Mouse (Mus musculus) embryonic facial prominence, embryonic 11.5 days (tissue): ENCODE results near the gene Xpnpep3. TPM values are rescaled to one million over a fixed set of nuclear protein-coding genes. Genes with fewer than 3 reads are reported as not detected.
"Not testable (repeated sequence)": the region's sequence is repeated elsewhere in the genome, so short reads cannot be mapped to it uniquely, and the experiment has no call there.

Experiments
- ATAC-seq: fragments of 200-750 bp; cut with Nextera tagmentation; replicated peaks from 2 replicates; pipeline ENCODE4 v1.8.0; 2017; ENCODE audit warnings: low read depth; ENCODE audit not compliant: insufficient number of reproducible peaks, low FRiP score, low TSS enrichment
- DNase-seq: peaks from one replicate; pipeline ENCODE4 v3.0.0-alpha.2; 2015; ENCODE audit warnings: low spot score
- H3K27ac ChIP-seq: fragments of 300-500 bp; sonication (generic); replicated peaks from 2 replicates; pipeline ENCODE4 v1.5.1; 2014; ENCODE audit warnings: mild to moderate bottlenecking, low read depth, low read length, control low read depth
- H3K27me3 ChIP-seq: fragments of 300-500 bp; sonication (generic); 2 replicates; pipeline ENCODE4 v1.6.1; 2014; ENCODE audit warnings: mild to moderate bottlenecking, low read length, moderate library complexity, mixed read lengths; ENCODE audit not compliant: control insufficient read depth, insufficient read depth
- H3K36me3 ChIP-seq: fragments of 300-500 bp; sonication (generic); replicated peaks from 2 replicates; pipeline ENCODE4 v1.6.1; 2014; ENCODE audit warnings: low read depth, mild to moderate bottlenecking, low read length, moderate library complexity, mixed read lengths; ENCODE audit not compliant: control insufficient read depth, insufficient read depth
- H3K4me1 ChIP-seq: fragments of 300-500 bp; sonication (generic); 2 replicates; pipeline ENCODE4 v1.6.1; 2014; ENCODE audit warnings: low read length, mixed read lengths; ENCODE audit not compliant: control insufficient read depth, insufficient read depth
- H3K4me2 ChIP-seq: fragments of 300-500 bp; sonication (generic); 2 replicates; pipeline ENCODE4 v1.6.1; 2014; ENCODE audit warnings: low read depth, mild to moderate bottlenecking, control low read depth, low read length, moderate library complexity
- H3K4me3 ChIP-seq: fragments of 300-500 bp; sonication (generic); 2 replicates; pipeline ENCODE4 v1.5.1; 2014; ENCODE audit warnings: low read depth, low read length, control low read depth
- H3K9ac ChIP-seq: fragments of 300-500 bp; sonication (generic); replicated peaks from 2 replicates; pipeline ENCODE4 v1.6.1; 2014; ENCODE audit warnings: mild to moderate bottlenecking, control low read depth, low read length
- H3K9me3 ChIP-seq: fragments of 300-500 bp; sonication (generic); replicated peaks from 2 replicates; pipeline ENCODE4 v1.6.1; 2016; ENCODE audit warnings: mild to moderate bottlenecking, low read length, inconsistent platforms, mixed read lengths; ENCODE audit not compliant: control insufficient read depth
- WGBS: fragments of 180-500 bp; shearing (Covaris S2); extraction: QIAGEN DNeasy Blood & Tissue Kit; methylation state at CpG from one replicate; pipeline ENCODE4 v1.1.7; 2014; 5-methylcytosine and 5-hydroxymethylcytosine counted together
- polyA plus RNA-seq: library from polyadenylated mRNA; unstranded; fragments of >200 nt; fragmentation: Nextera tagmentation; extraction: Ambion mirVana; gene quantifications from 2 replicates; pipeline ENCODE4 v1.2.1, GENCODE M21; 2014

The Xpnpep3 gene
- polyA plus RNA-seq, 1 experiment from 2014 or later = 5.7 TPM

GRCm38 (mm10) chr15:81472256-81472655, 72.3 kb downstream of the Xpnpep3 start:
- H3K4me1 ChIP-seq = no peaks in the 10 kb centered on the region
- no peak overlapping the region for H3K4me3 ChIP-seq
- H3K27ac ChIP-seq = no peak overlapping the region
- no peak overlapping the region for H3K9ac ChIP-seq
- no peaks in the 10 kb centered on the region for H3K27me3 ChIP-seq
- peaks cover 12% of the 10 kb centered on the region for H3K36me3 ChIP-seq
- H3K9me3 ChIP-seq = no peaks in the 10 kb centered on the region
- no peak for ATAC-seq
- WGBS = 94% methylated on average over 5 of the region's 5 CpGs
- no peak overlapping the region for H3K4me2 ChIP-seq
- no peak for DNase-seq

- no peaks in the 10 kb centered on the region for H3K9me3 ChIP-seq
- no peak overlapping the region for H3K4me3 ChIP-seq
- no peaks in the 10 kb centered on the region for H3K4me1 ChIP-seq
- no peak overlapping the region for H3K9ac ChIP-seq
- no peak for DNase-seq
- no peak overlapping the region for H3K27ac ChIP-seq
- WGBS = 41% methylated on average over 3 of the region's 3 CpGs
- no peak overlapping the region for H3K4me2 ChIP-seq
- H3K27me3 ChIP-seq = no peaks in the 10 kb centered on the region
- H3K36me3 ChIP-seq = peaks cover 7% of the 10 kb centered on the region
- ATAC-seq = no peak
These were observed 75.7 kb downstream of the Xpnpep3 start for GRCm38 (mm10) chr15:81475654-81476053.

- H3K4me2 ChIP-seq = no peak overlapping the region
- no peak overlapping the region for H3K27ac ChIP-seq
- DNase-seq = peak; percentile 33
- H3K4me3 ChIP-seq = no peak overlapping the region
- 2% methylated on average over 2 of the region's 2 CpGs for WGBS
- ATAC-seq = no peak
- peaks cover 2% of the 10 kb centered on the region for H3K36me3 ChIP-seq
- no peaks in the 10 kb centered on the region for H3K9me3 ChIP-seq
- no peaks in the 10 kb centered on the region for H3K4me1 ChIP-seq
- H3K27me3 ChIP-seq = no peaks in the 10 kb centered on the region
- H3K9ac ChIP-seq = no peak overlapping the region
These were observed 76.7 kb downstream of the Xpnpep3 start for GRCm38 (mm10) chr15:81476597-81476996.

GRCm38 (mm10) chr15:81479446-81480213, 79.7 kb downstream of the Xpnpep3 start:
- no peak for ATAC-seq
- H3K4me3 ChIP-seq = no peak overlapping the region
- no peak overlapping the region for H3K9ac ChIP-seq
- 64% methylated on average over 21 of the region's 21 CpGs for WGBS
- H3K27me3 ChIP-seq = no peaks in the 10 kb centered on the region
- H3K4me2 ChIP-seq = no peak overlapping the region
- no peaks in the 10 kb centered on the region for H3K4me1 ChIP-seq
- no peak for DNase-seq
- no peaks in the 10 kb centered on the region for H3K9me3 ChIP-seq
- no peak overlapping the region for H3K27ac ChIP-seq
- H3K36me3 ChIP-seq = no peaks in the 10 kb centered on the region; the same call in 1 of the 2 replicates

GRCm38 (mm10) chr15:81480284-81480683, 80.3 kb downstream of the Xpnpep3 start:
- not testable (repeated sequence) for H3K27me3 ChIP-seq, H3K4me1 ChIP-seq, H3K36me3 ChIP-seq, H3K9me3 ChIP-seq, H3K9ac ChIP-seq, ATAC-seq, H3K27ac ChIP-seq, H3K4me3 ChIP-seq, H3K4me2 ChIP-seq, DNase-seq
- WGBS = 65% methylated on average over 3 of the region's 3 CpGs

- 0 out of 2 replicates have a peak overlapping the region, but pooled peaks have one; percentile 15 for H3K4me3 ChIP-seq
- H3K27me3 ChIP-seq = no peaks in the 10 kb centered on the region
- H3K9ac ChIP-seq = peak overlapping the region; percentile 25; the same call in 1 of the 2 replicates
- peak; percentile 50 for DNase-seq
- H3K4me2 ChIP-seq = peak overlapping the region; percentile 39
- 15% methylated on average over 13 of the region's 13 CpGs for WGBS
- no peak for ATAC-seq
- no peaks in the 10 kb centered on the region for H3K4me1 ChIP-seq
- no peaks in the 10 kb centered on the region for H3K9me3 ChIP-seq
- no peaks in the 10 kb centered on the region for H3K36me3 ChIP-seq
- no peak overlapping the region for H3K27ac ChIP-seq
These were observed 81.0 kb downstream of the Xpnpep3 start for GRCm38 (mm10) chr15:81480977-81481379.

GRCm38 (mm10) chr15:81482966-81483365, 83.0 kb downstream of the Xpnpep3 start:
- no peaks in the 10 kb centered on the region for H3K9me3 ChIP-seq
- 78% methylated on average over 2 of the region's 2 CpGs for WGBS
- no peak for DNase-seq
- no peak for ATAC-seq
- no peaks in the 10 kb centered on the region for H3K4me1 ChIP-seq
- H3K27me3 ChIP-seq = no peaks in the 10 kb centered on the region
- H3K27ac ChIP-seq = no peak overlapping the region
- no peak overlapping the region for H3K4me2 ChIP-seq
- no peak overlapping the region for H3K4me3 ChIP-seq
- H3K9ac ChIP-seq = no peak overlapping the region
- no peaks in the 10 kb centered on the region for H3K36me3 ChIP-seq

GRCm38 (mm10) chr15:81483691-81484090, 83.8 kb downstream of the Xpnpep3 start:
- Histone ChIP-seq H3K36me3 (no peaks in the 10 kb centered on the region), H3K27me3 (no peaks in the 10 kb centered on the region), H3K9ac (no peak overlapping the region), H3K27ac (no peak overlapping the region), H3K4me3 (no peak overlapping the region), H3K4me2 (no peak overlapping the region), H3K4me1 (no peaks in the 10 kb centered on the region), H3K9me3 (no peaks in the 10 kb centered on the region)
- DNase-seq = no peak
- WGBS = 88% methylated on average over 6 of the region's 6 CpGs
- no peak for ATAC-seq
